Mouse (Mus musculus): ENCODE data around the gene Cd302. TPM values are rescaled to one million over a fixed set of nuclear protein-coding genes. Genes with fewer than 3 reads are reported as not detected.

Gene Cd302
- 1.3 TPM for polyA plus RNA-seq (2017; shearing (Covaris generic))

DNA sequence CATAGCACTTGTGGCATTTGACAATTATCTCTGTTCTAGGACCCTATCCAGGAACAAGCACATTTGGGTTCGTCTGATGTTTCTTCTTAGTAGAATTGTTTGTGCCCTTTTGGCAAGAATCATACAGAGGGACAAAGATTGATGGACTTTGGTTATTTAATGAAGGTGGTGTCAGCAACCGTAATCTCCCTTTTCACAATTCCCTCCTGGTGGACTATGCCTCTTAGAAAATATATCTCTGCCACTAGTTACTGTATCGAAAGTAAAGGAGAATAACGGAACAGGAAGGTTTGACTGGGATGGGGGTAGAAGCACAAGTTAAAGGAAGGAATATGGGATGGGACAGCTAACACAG lies at the start of gene Cd302:
TSS of gene Cd302 (minus strand) at position 22 of the 355 bp plus-strand sequence.

DNA sequence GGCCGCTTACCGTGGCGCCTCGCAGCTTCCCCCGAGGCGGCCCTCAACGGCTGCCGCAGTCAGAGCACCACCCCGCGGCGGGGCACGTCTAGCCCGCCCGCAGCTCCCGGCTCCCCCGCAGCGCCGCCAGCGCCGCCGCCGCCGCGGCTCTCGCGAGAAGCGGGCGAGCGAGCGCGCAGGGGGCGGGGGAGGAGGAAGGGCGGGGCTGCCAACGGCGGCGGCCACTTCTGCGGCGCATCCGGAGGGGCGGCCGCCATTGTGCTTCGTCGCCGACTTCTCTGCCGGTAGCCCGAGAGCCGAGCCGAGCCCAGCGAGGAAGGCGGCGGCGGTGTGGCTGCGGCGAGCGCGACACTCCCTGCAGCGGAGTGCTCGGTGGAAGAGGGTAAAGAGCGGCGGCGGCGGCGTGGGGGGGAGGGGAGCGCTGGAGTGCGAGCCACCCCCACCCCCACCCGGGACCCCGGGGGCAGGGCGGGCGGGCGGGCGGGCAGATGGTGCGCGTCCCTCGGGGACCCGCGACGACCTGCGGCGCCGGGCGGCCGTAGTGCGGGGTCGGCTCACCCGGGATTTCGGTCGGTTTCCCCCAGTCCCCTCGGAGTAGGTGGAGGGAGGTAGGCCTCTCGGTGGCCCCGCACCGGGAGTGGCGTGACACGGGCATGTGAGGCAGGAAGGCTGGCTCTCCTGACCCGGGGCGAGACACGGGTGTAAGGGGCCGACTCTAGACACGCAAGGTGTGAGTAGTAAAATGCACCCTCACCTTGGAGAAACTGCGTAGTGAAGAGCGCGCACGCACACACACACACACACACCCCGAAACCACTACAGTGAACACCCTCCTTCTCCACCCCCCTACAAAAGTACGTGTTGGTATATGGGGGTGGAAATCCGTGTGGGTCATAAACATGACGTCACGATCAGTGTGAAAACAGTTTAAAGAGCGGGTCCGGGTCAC lies 74.3 kb downstream of the Cd302 start, which contains the start of the genes Baz2b and March7:
TSS of gene Baz2b (minus strand) at position 137 of the 949 bp plus-strand sequence.
TSS of gene March7 (plus strand) at position 185 of the 949 bp plus-strand sequence.

Other genes starting within 250 kb of the Cd302 start
- gene Baz2b, start 74.6 kb downstream of the Cd302 start, polyA plus RNA-seq (2017; shearing (Covaris generic)): 45.7 TPM
- gene March7, start 74.6 kb downstream of the Cd302 start, polyA plus RNA-seq (2017; shearing (Covaris generic)): 228 TPM
- 29.7 TPM for gene Ly75, start 98.8 kb upstream of the Cd302 start, polyA plus RNA-seq (2017; shearing (Covaris generic))

Data from effector memory CD4-positive, alpha-beta T cell, adult 5 months (primary cell).